In the genomic region with DNA sequence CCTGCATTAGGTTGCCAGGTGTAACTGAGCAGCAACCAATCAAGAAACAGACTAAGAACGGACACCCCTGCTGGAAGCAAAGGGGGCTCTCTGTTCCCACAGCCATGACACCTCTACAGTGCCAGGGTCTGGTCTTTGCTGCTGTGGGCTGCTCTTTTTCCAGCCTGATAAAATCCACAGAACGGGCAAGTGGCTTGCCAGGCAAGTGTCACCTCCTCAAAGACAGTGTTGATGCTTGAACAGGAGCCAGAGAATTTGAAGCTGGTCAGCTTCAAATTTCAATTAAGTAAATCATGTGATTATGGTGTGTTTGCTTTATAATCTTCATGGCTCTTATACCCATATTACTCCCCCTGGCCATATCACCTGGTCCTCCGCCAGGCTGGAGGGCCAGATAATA, we compare ENCODE assay signal across 16 mouse cellular contexts.
A peak's percentile ranks its signal among the peaks of the same experiment; 100 is the strongest.
DNase-seq lines count a peak whose midpoint lies in the region; ATAC-seq and TF ChIP-seq lines count a peak whose summit lies in the region.
"Had no signal": no experiment of that assay in that cellular context is flagged by ENCODE, and none has a peak within 500 bp of the region (broad histone marks: within the 10 kb centered on the region; RNA-seq: fewer than 3 reads in every experiment).

No protein-coding gene starts in this region.

- H3K27me3 ChIP-seq in heart, embryonic 12.5 days (replicated peaks): no peaks in the 10 kb centered on the region
- no peaks in the 10 kb centered on the region for H3K27me3 ChIP-seq in kidney, embryonic 15.5 days
- no peaks in the 10 kb centered on the region for H3K27me3 ChIP-seq in heart, postnatal 0 days (ENCODE audit: control insufficient read depth, insufficient read depth, low read length)
- H3K27me3 ChIP-seq in stomach, embryonic 14.5 days (ENCODE audit: control insufficient read depth, insufficient read depth, low read length): no peaks in the 10 kb centered on the region

- intact Hi-C loops in heart, postnatal 25 days (cut with DNase I): no loop called here

- no peak; the same call in 1 of the 2 replicates for TF ChIP-seq EP300 in heart, postnatal 0 days (IDR thresholded peaks at IDR 0.05; ENCODE audit: low read depth)

- peaks cover 43% of the 10 kb centered on the region for H3K36me3 ChIP-seq in heart, embryonic 12.5 days
- peaks cover 13% of the 10 kb centered on the region for H3K36me3 ChIP-seq in kidney, embryonic 15.5 days
- H3K36me3 ChIP-seq in heart, postnatal 0 days (replicated peaks; ENCODE audit: control insufficient read depth, insufficient read depth, low read length): peaks cover 75% of the 10 kb centered on the region
- no peaks in the 10 kb centered on the region for H3K36me3 ChIP-seq in stomach, embryonic 14.5 days (ENCODE audit: control insufficient read depth, insufficient read depth, low read length)

- peak overlapping the region; percentile 56 for H3K27ac ChIP-seq in heart, embryonic 12.5 days (ENCODE audit: poor library complexity, severe bottlenecking)
- peak overlapping the region; percentile 58 for H3K27ac ChIP-seq in kidney, embryonic 15.5 days
- peak overlapping the region; percentile 86 for H3K27ac ChIP-seq in heart, postnatal 0 days (ENCODE audit: low read depth)
- H3K27ac ChIP-seq in stomach, embryonic 14.5 days (ENCODE audit: low read length): peak overlapping the region; percentile 36; the same call in 1 of the 2 replicates

- no peak for TF ChIP-seq CTCF in heart, postnatal 0 days (IDR thresholded peaks at IDR 0.05; ENCODE audit: low read depth)

- 56% methylated on average over 3 of the region's 3 CpGs for WGBS in heart, embryonic 12.5 days
- 86% methylated on average over 3 of the region's 3 CpGs for WGBS in kidney, embryonic 15.5 days
- WGBS in heart, postnatal 0 days: 27% methylated on average over 3 of the region's 3 CpGs
- WGBS in stomach, embryonic 14.5 days: 73% methylated on average over 3 of the region's 3 CpGs

- no peak overlapping the region for H3K4me3 ChIP-seq in heart, embryonic 12.5 days
- H3K4me3 ChIP-seq in kidney, embryonic 15.5 days (replicated peaks): no peak overlapping the region
- H3K4me3 ChIP-seq in heart, postnatal 0 days (ENCODE audit: low read depth, low read length): no peak overlapping the region
- H3K4me3 ChIP-seq in stomach, embryonic 14.5 days (ENCODE audit: low read depth, low read length): no peak overlapping the region

- peaks cover 19% of the 10 kb centered on the region for H3K4me1 ChIP-seq in heart, embryonic 12.5 days (replicated peaks)
- peaks cover 10% of the 10 kb centered on the region; the same call in 1 of the 2 replicates for H3K4me1 ChIP-seq in kidney, embryonic 15.5 days
- peaks cover 31% of the 10 kb centered on the region for H3K4me1 ChIP-seq in heart, postnatal 0 days (ENCODE audit: control insufficient read depth, insufficient read depth)
- peaks cover 8% of the 10 kb centered on the region; the same call in 1 of the 2 replicates for H3K4me1 ChIP-seq in stomach, embryonic 14.5 days (ENCODE audit: control insufficient read depth, insufficient read depth, low read length)

- no peak for ATAC-seq in heart, embryonic 12.5 days (ENCODE audit: insufficient number of reproducible peaks, low FRiP score)
- no peak for ATAC-seq in kidney, embryonic 15.5 days (replicated peaks; ENCODE audit: low FRiP score)
- ATAC-seq in heart, postnatal 0 days (ENCODE audit: insufficient read depth, low read depth): peak; percentile 82
- no peak for ATAC-seq in stomach, embryonic 14.5 days (ENCODE audit: insufficient number of reproducible peaks, insufficient read depth, low FRiP score, low read depth)

- H3K9ac ChIP-seq in heart, embryonic 12.5 days: no peak overlapping the region
- no peak overlapping the region for H3K9ac ChIP-seq in kidney, embryonic 15.5 days
- H3K9ac ChIP-seq in heart, postnatal 0 days (replicated peaks; ENCODE audit: low read depth, low read length): 0 out of 2 replicates have a peak overlapping the region, but pooled peaks have one; percentile 12
- H3K9ac ChIP-seq in stomach, embryonic 14.5 days (replicated peaks; ENCODE audit: low read depth, low read length): no peak overlapping the region

- no peaks in the 10 kb centered on the region for H3K9me3 ChIP-seq in heart, embryonic 12.5 days (replicated peaks)
- H3K9me3 ChIP-seq in kidney, embryonic 15.5 days (replicated peaks): 0 out of 2 replicates have a peak, but pooled peaks cover 2% of the 10 kb centered on the region
- H3K9me3 ChIP-seq in heart, postnatal 0 days (replicated peaks; ENCODE audit: control insufficient read depth, low read length): no peaks in the 10 kb centered on the region
- no peaks in the 10 kb centered on the region for H3K9me3 ChIP-seq in stomach, embryonic 14.5 days (ENCODE audit: control insufficient read depth, low read depth, low read length)
- H3K9me3 ChIP-seq: G1E had no signal

- no peak for DNase-seq in heart, postnatal 25 days (ENCODE audit: low spot score)
- DNase-seq in kidney, postnatal 4 days: no peak
- peak; percentile 84 for DNase-seq in heart, postnatal 0 days (ENCODE audit: low spot score)
- no peak for DNase-seq in thymus, adult 18-20 months
- DNase-seq: adrenal gland, adult 2 months; cerebellum, adult 8-10 months; embryo, embryonic 11 days; gastrocnemius, postnatal 25 days; kidney, adult 9 months; midbrain, embryonic 14.5 days; right cerebral cortex, postnatal 14 days; thymus, adult 2 months had no signal

- no peak overlapping the region for H3K4me2 ChIP-seq in heart, embryonic 12.5 days
- H3K4me2 ChIP-seq in kidney, embryonic 15.5 days: no peak overlapping the region
- no peak overlapping the region for H3K4me2 ChIP-seq in heart, postnatal 0 days (ENCODE audit: low read depth, low read length)
- H3K4me2 ChIP-seq in stomach, embryonic 14.5 days (replicated peaks; ENCODE audit: low read depth, low read length): no peak overlapping the region

Comparison
In these comparisons a context has a peak if more than half of its experiments do, and no peak if none do; other contexts are left out.
1. H3K27ac ChIP-seq: peak in every context shown above with its lines; median percentile 86 in heart, postnatal 0 days; 58 in kidney, embryonic 15.5 days; 56 in heart, embryonic 12.5 days; 36 in stomach, embryonic 14.5 days.